Mouse (Mus musculus) neural tube, embryonic 11.5 days (tissue): Measurements from ENCODE around the gene Rnf216. TPM values are rescaled to one million over a fixed set of nuclear protein-coding genes. Genes with fewer than 3 reads are reported as not detected.

Experiments used
- ATAC-seq: fragments of 200-750 bp; cut with Nextera tagmentation; 2 replicates; pipeline ENCODE4 v1.8.0; 2017; ENCODE audit warnings: moderate number of reproducible peaks, mild to moderate bottlenecking, moderate TSS enrichment, moderate library complexity; ENCODE audit not compliant: insufficient read depth, low FRiP score, low TSS enrichment
- DNase-seq: peaks from one replicate; pipeline ENCODE4 v3.0.0-alpha.2; 2015; ENCODE audit warnings: low spot score
- H3K27ac ChIP-seq: fragments of 300-500 bp; sonication (generic); 2 replicates; pipeline ENCODE4 v1.5.1; 2014; ENCODE audit warnings: low read depth, mild to moderate bottlenecking, low read length
- H3K27me3 ChIP-seq: fragments of 300-500 bp; sonication (generic); 2 replicates; pipeline ENCODE4 v1.6.1; 2014; ENCODE audit warnings: mild to moderate bottlenecking, low read length, mixed read lengths; ENCODE audit not compliant: control insufficient read depth, insufficient read depth
- H3K36me3 ChIP-seq: fragments of 300-500 bp; sonication (generic); 2 replicates; pipeline ENCODE4 v1.6.1; 2014; ENCODE audit warnings: mild to moderate bottlenecking, low read length, moderate library complexity, mixed read lengths; ENCODE audit not compliant: control insufficient read depth, insufficient read depth
- H3K4me1 ChIP-seq: fragments of 300-500 bp; sonication (generic); 2 replicates; pipeline ENCODE4 v1.6.1; 2014; ENCODE audit warnings: low read length, mixed read lengths; ENCODE audit not compliant: control insufficient read depth, insufficient read depth
- H3K4me2 ChIP-seq: fragments of 300-500 bp; sonication (generic); 2 replicates; pipeline ENCODE4 v1.6.1; 2014; ENCODE audit warnings: low read depth, mild to moderate bottlenecking, moderate library complexity
- H3K4me3 ChIP-seq: fragments of 300-500 bp; sonication (generic); 2 replicates; pipeline ENCODE4 v1.5.1; 2014; ENCODE audit warnings: low read depth, low read length
- H3K9ac ChIP-seq: fragments of 300-500 bp; sonication (generic); 2 replicates; pipeline ENCODE4 v1.6.1; 2014; ENCODE audit warnings: mild to moderate bottlenecking, low read length
- H3K9me3 ChIP-seq: fragments of 300-500 bp; sonication (generic); 2 replicates; pipeline ENCODE4 v1.6.1; 2016; ENCODE audit warnings: low read length; ENCODE audit not compliant: control insufficient read depth
- WGBS: fragments of 180-500 bp; shearing (Covaris S2); extraction: QIAGEN DNeasy Blood & Tissue Kit; methylation state at CpG from one replicate; pipeline ENCODE4 v1.1.7; 2014; 5-methylcytosine and 5-hydroxymethylcytosine counted together
- polyA plus RNA-seq: library from polyadenylated mRNA; unstranded; fragments of >200 nt; fragmentation: Nextera tagmentation; extraction: Ambion mirVana; gene quantifications from 2 replicates; pipeline ENCODE4 v1.2.1, GENCODE M21; 2014

Rnf216 gene
- polyA plus RNA-seq, 1 experiment from 2014 or later = 30.6 TPM

- H3K27me3 ChIP-seq = no peaks in the 10 kb centered on the region
- DNase-seq (no peak), ATAC-seq (no peak)
- H3K4me3 ChIP-seq = no peak overlapping the region
- no peak overlapping the region for H3K27ac ChIP-seq
- WGBS = 78% methylated on average over 1 of the region's 1 CpGs
- no peaks in the 10 kb centered on the region for H3K9me3 ChIP-seq
- no peak overlapping the region for H3K9ac ChIP-seq
- H3K4me1 ChIP-seq = no peaks in the 10 kb centered on the region
- H3K36me3 ChIP-seq = peaks cover 2% of the 10 kb centered on the region
- H3K4me2 ChIP-seq = no peak overlapping the region
These were observed 65.2 kb downstream of the Rnf216 start for GRCm38 (mm10) chr5:143047586-143047985.

- no peak overlapping the region for H3K4me3 ChIP-seq
- no peak overlapping the region for H3K4me2 ChIP-seq
- no peaks in the 10 kb centered on the region for H3K36me3 ChIP-seq
- no peaks in the 10 kb centered on the region for H3K9me3 ChIP-seq
- H3K27me3 ChIP-seq = no peaks in the 10 kb centered on the region
- ATAC-seq = no peak
- no peak for DNase-seq
- WGBS = 88% methylated on average over 2 of the region's 2 CpGs
- no peak overlapping the region for H3K27ac ChIP-seq
- no peaks in the 10 kb centered on the region for H3K4me1 ChIP-seq
- no peak overlapping the region for H3K9ac ChIP-seq
These were observed 68.9 kb downstream of the Rnf216 start for GRCm38 (mm10) chr5:143043902-143044301.

- Histone ChIP-seq H3K4me1 (no peaks in the 10 kb centered on the region), H3K9me3 (no peaks in the 10 kb centered on the region), H3K36me3 (no peaks in the 10 kb centered on the region), H3K9ac (no peak overlapping the region), H3K27ac (no peak overlapping the region), H3K27me3 (no peaks in the 10 kb centered on the region), H3K4me2 (no peak overlapping the region), H3K4me3 (no peak overlapping the region)
- WGBS = 80% methylated on average over 2 of the region's 2 CpGs
- no peak for ATAC-seq
- DNase-seq = no peak
These were observed 69.5 kb downstream of the Rnf216 start for GRCm38 (mm10) chr5:143043285-143043684.

- ATAC-seq (no peak), DNase-seq (no peak)
- Histone ChIP-seq H3K27me3 (no peaks in the 10 kb centered on the region), H3K4me2 (no peak overlapping the region), H3K27ac (no peak overlapping the region), H3K9ac (no peak overlapping the region), H3K9me3 (no peaks in the 10 kb centered on the region), H3K4me1 (no peaks in the 10 kb centered on the region), H3K36me3 (no peaks in the 10 kb centered on the region), H3K4me3 (no peak overlapping the region)
- 81% methylated on average over 4 of the region's 4 CpGs for WGBS
These were observed 74.0 kb downstream of the Rnf216 start for GRCm38 (mm10) chr5:143038794-143039193.

GRCm38 (mm10) chr5:143037201-143037600 is 75.6 kb downstream of the Rnf216 start:
- H3K9me3 ChIP-seq = no peaks in the 10 kb centered on the region
- H3K27ac ChIP-seq = no peak overlapping the region
- WGBS = 10% methylated on average over 1 of the region's 1 CpGs
- no peak overlapping the region for H3K9ac ChIP-seq
- H3K4me1 ChIP-seq = peaks cover 3% of the 10 kb centered on the region; the same call in 1 of the 2 replicates
- no peaks in the 10 kb centered on the region for H3K27me3 ChIP-seq
- DNase-seq (no peak), ATAC-seq (no peak)
- no peak overlapping the region for H3K4me2 ChIP-seq
- H3K36me3 ChIP-seq = no peaks in the 10 kb centered on the region
- no peak overlapping the region for H3K4me3 ChIP-seq

GRCm38 (mm10) chr5:143036052-143036451 is 76.7 kb downstream of the Rnf216 start:
- 92% methylated on average over 1 of the region's 1 CpGs for WGBS
- Histone ChIP-seq H3K4me3 (no peak overlapping the region), H3K27me3 (no peaks in the 10 kb centered on the region), H3K4me1 (peaks cover 13% of the 10 kb centered on the region), H3K9ac (no peak overlapping the region), H3K9me3 (no peaks in the 10 kb centered on the region), H3K36me3 (no peaks in the 10 kb centered on the region), H3K27ac (no peak overlapping the region), H3K4me2 (no peak overlapping the region)
- DNase-seq (no peak), ATAC-seq (no peak)

GRCm38 (mm10) chr5:143035271-143035670 is 77.5 kb downstream of the Rnf216 start:
- WGBS = 89% methylated on average over 4 of the region's 4 CpGs
- no peak for ATAC-seq

GRCm38 (mm10) chr5:143034108-143034507 is 78.7 kb downstream of the Rnf216 start:
- Histone ChIP-seq H3K27me3 (no peaks in the 10 kb centered on the region), H3K4me2 (no peak overlapping the region), H3K36me3 (no peaks in the 10 kb centered on the region), H3K4me1 (peaks cover 13% of the 10 kb centered on the region), H3K27ac (no peak overlapping the region), H3K9me3 (no peaks in the 10 kb centered on the region), H3K4me3 (no peak overlapping the region), H3K9ac (no peak overlapping the region)
- DNase-seq = no peak
- no peak for ATAC-seq
- WGBS = 79% methylated on average over 3 of the region's 3 CpGs

More at GRCm38 (mm10) chr5:143035271-143035670, 77.5 kb downstream of the Rnf216 start:
- Histone ChIP-seq H3K9me3 (no peaks in the 10 kb centered on the region), H3K27me3 (no peaks in the 10 kb centered on the region), H3K4me1 (peaks cover 13% of the 10 kb centered on the region), H3K9ac (no peak overlapping the region), H3K27ac (no peak overlapping the region), H3K36me3 (no peaks in the 10 kb centered on the region), H3K4me3 (no peak overlapping the region), H3K4me2 (no peak overlapping the region)
- DNase-seq = no peak

- no peak overlapping the region for H3K4me3 ChIP-seq
- no peaks in the 10 kb centered on the region for H3K36me3 ChIP-seq
- 89% methylated on average over 3 of the region's 3 CpGs for WGBS
- ATAC-seq (no peak), DNase-seq (no peak)
- no peak overlapping the region for H3K27ac ChIP-seq
- H3K9ac ChIP-seq = no peak overlapping the region
- H3K27me3 ChIP-seq = no peaks in the 10 kb centered on the region
- H3K4me2 ChIP-seq = no peak overlapping the region
- H3K9me3 ChIP-seq = no peaks in the 10 kb centered on the region
- H3K4me1 ChIP-seq = peaks cover 13% of the 10 kb centered on the region
These were observed 79.5 kb downstream of the Rnf216 start for GRCm38 (mm10) chr5:143033277-143033676.
